Mouse (Mus musculus) kidney, adult 2 months (tissue): Measurements from ENCODE around the gene Magi2. TPM values are rescaled to one million over a fixed set of nuclear protein-coding genes. Genes with fewer than 3 reads are reported as not detected.
A peak's percentile ranks its signal among the peaks of the same experiment; 100 is the strongest.

Experiments
- DNase-seq: peaks from one replicate; pipeline ENCODE4 v3.0.0; 2021
- H3K27ac ChIP-seq: fragments of 200-500 bp; 2 replicates; pipeline ENCODE4 v1.5.1; 2012; ENCODE audit warnings: low read depth, low read length, control low read depth, inconsistent platforms; ENCODE audit not compliant: insufficient read depth
- H3K27me3 ChIP-seq: fragments of 200-500 bp; replicated peaks from 2 replicates; pipeline ENCODE4 v1.6.1; 2012; ENCODE audit warnings: mild to moderate bottlenecking, moderate library complexity, low read length, inconsistent platforms; ENCODE audit not compliant: control insufficient read depth, insufficient read depth
- H3K36me3 ChIP-seq: fragments of 200-500 bp; 2 replicates; pipeline ENCODE4 v1.6.1; 2012; ENCODE audit warnings: mild to moderate bottlenecking, moderate library complexity, low read length, inconsistent platforms; ENCODE audit not compliant: control insufficient read depth, insufficient read depth
- H3K4me1 ChIP-seq: fragments of 200-500 bp; 2 replicates; pipeline ENCODE4 v1.6.1; 2011; ENCODE audit warnings: low read length; ENCODE audit not compliant: control insufficient read depth, insufficient read depth
- H3K4me3 ChIP-seq: fragments of 200-500 bp; 2 replicates; pipeline ENCODE4 v1.5.1; 2011; ENCODE audit warnings: mild to moderate bottlenecking, low read depth, low read length, control low read depth; ENCODE audit not compliant: insufficient read depth
- CTCF ChIP-seq: fragments of 200-500 bp; conservative IDR thresholded peaks from 2 replicates; pipeline ENCODE4 v1.5.1; 2011; ENCODE audit warnings: low read depth, mild to moderate bottlenecking, control low read depth, low read length, moderate library complexity, mixed read lengths; ENCODE audit not compliant: insufficient read depth, insufficient read length
- POLR2A ChIP-seq: fragments of 200-500 bp; IDR thresholded peaks from one replicate; pipeline ENCODE4 v1.6.1; 2011; ENCODE audit warnings: low read depth, low read length, control low read depth
- WGBS: fragments of 180-500 bp; shearing (Covaris S2); methylation state at CpG from one replicate; pipeline ENCODE4 v1.1.7; 2018; 5-methylcytosine and 5-hydroxymethylcytosine counted together
- polyA plus RNA-seq: library from polyadenylated mRNA; depleted of rRNA; stranded (reverse); fragments of >200 nt; gene quantifications from 2 replicates; pipeline ENCODE4 v1.2.3, GENCODE M21; 2012

Magi2 gene
- polyA plus RNA-seq, 1 experiment: 6.1 TPM

GRCm38 (mm10) chr5:20675163-20675665 is 1448.4 kb downstream of the Magi2 start:
- Histone ChIP-seq H3K4me3 (no peak overlapping the region), H3K27ac (no peak overlapping the region), H3K27me3 (no peaks in the 10 kb centered on the region), H3K36me3 (no peaks in the 10 kb centered on the region), H3K4me1 (0 out of 2 replicates have a peak, but pooled peaks cover 2% of the 10 kb centered on the region)
- DNase-seq: no peak
- TF ChIP-seq POLR2A: no peak
- TF ChIP-seq CTCF: no peak

- DNase-seq: peak; percentile 8
- Histone ChIP-seq H3K4me1 (0 out of 2 replicates have a peak, but pooled peaks cover 2% of the 10 kb centered on the region), H3K36me3 (no peaks in the 10 kb centered on the region), H3K27ac (no peak overlapping the region), H3K27me3 (no peaks in the 10 kb centered on the region), H3K4me3 (no peak overlapping the region)
- TF ChIP-seq CTCF (no peak), POLR2A (no peak)
- 37% methylated on average over 7 of the region's 7 CpGs for WGBS
These were observed 1449.5 kb downstream of the Magi2 start for GRCm38 (mm10) chr5:20676193-20676871.

DNA sequence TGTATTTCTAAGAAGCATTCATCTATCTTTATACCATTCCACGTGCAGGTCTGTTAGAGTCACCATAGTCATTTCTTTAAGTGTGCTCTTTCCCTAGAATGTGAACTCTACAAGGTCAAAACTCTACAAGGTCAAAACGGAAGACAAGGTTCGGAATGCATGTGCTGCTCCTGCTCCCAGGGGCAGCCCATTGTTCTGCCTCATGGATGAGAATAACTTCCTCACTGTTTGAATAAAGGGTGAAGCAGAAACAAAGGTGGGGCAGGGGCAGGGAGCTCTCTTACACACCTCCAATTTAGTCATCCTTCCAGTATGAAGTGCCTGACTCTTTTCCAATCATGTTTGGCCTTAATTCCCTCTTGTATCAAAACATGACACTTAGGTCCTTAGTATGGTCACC is 1450.4 kb downstream of the Magi2 start:
- WGBS: 71% methylated on average over 3 of the region's 3 CpGs

GRCm38 (mm10) chr5:20678573-20678972 is 1451.7 kb downstream of the Magi2 start:
- Histone ChIP-seq H3K36me3 (no peaks in the 10 kb centered on the region), H3K27me3 (no peaks in the 10 kb centered on the region), H3K4me1 (0 out of 2 replicates have a peak, but pooled peaks cover 2% of the 10 kb centered on the region), H3K4me3 (no peak overlapping the region), H3K27ac (no peak overlapping the region)
- TF ChIP-seq POLR2A: no peak
- TF ChIP-seq CTCF: no peak
- WGBS: 77% methylated on average over 3 of the region's 3 CpGs
- no peak for DNase-seq

More for the DNA sequence above, 1450.4 kb downstream of the Magi2 start:
- no peak for TF ChIP-seq CTCF
- H3K4me1 ChIP-seq: 0 out of 2 replicates have a peak, but pooled peaks cover 2% of the 10 kb centered on the region
- no peaks in the 10 kb centered on the region for H3K36me3 ChIP-seq
- no peak overlapping the region for H3K27ac ChIP-seq
- DNase-seq: no peak
- no peak overlapping the region for H3K4me3 ChIP-seq
- no peaks in the 10 kb centered on the region for H3K27me3 ChIP-seq

GRCm38 (mm10) chr5:20679920-20680319 is 1453.1 kb downstream of the Magi2 start:
- TF ChIP-seq CTCF (no peak), POLR2A (no peak)
- WGBS: 93% methylated on average over 6 of the region's 6 CpGs

DNA sequence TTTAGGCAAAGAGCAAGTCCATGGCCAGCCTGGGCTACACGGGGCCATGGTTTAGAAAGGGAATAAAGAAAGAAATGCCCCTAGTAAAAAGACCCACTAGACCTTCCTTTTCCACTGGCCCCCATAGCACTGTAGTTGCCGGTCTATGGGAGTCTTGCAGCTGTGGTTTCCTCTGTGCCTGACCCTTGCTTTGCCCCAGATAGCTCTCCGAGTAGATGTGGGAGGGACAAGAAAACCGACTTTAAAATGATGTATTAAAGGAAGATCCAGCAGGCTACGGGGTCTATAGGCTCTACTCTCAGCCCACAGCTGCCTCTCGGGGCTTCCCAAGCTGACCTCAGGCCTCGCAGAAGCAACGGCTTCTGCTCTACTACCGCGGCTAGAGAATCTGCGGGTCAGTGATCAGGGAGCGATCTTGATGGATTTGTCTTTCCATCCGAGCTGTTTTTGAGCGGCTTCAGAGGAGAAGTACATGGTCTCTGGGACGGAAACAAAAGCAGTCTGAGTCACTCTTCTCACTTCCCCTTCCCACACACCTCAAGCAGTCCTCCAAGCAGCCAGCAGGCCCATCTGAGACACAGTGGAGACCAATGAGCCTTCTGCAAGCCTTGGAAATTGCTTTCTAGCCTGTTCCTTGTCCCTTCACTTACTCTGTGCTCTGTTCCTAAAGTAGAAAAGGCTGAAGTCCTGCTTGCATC is 1454.1 kb downstream of the Magi2 start:
- Histone ChIP-seq H3K27me3 (no peaks in the 10 kb centered on the region), H3K4me3 (no peak overlapping the region), H3K27ac (no peak overlapping the region), H3K4me1 (0 out of 2 replicates have a peak, but pooled peaks cover 2% of the 10 kb centered on the region), H3K36me3 (no peaks in the 10 kb centered on the region)
- 58% methylated on average over 15 of the region's 15 CpGs for WGBS
- TF ChIP-seq POLR2A (no peak), CTCF (no peak)
- peak; percentile 4 for DNase-seq

More at GRCm38 (mm10) chr5:20679920-20680319, 1453.1 kb downstream of the Magi2 start:
- Histone ChIP-seq H3K27me3 (no peaks in the 10 kb centered on the region), H3K36me3 (no peaks in the 10 kb centered on the region), H3K27ac (no peak overlapping the region), H3K4me1 (0 out of 2 replicates have a peak, but pooled peaks cover 2% of the 10 kb centered on the region), H3K4me3 (no peak overlapping the region)
- no peak for DNase-seq

GRCm38 (mm10) chr5:20681660-20682059 is 1454.8 kb downstream of the Magi2 start:
- H3K4me1 ChIP-seq: no peaks in the 10 kb centered on the region
- H3K27me3 ChIP-seq: no peaks in the 10 kb centered on the region
- TF ChIP-seq CTCF (no peak), POLR2A (no peak)
- WGBS: 63% methylated on average over 10 of the region's 10 CpGs
- H3K4me3 ChIP-seq: no peak overlapping the region
- no peak for DNase-seq
- H3K27ac ChIP-seq: no peak overlapping the region
- no peaks in the 10 kb centered on the region for H3K36me3 ChIP-seq
